Mouse (Mus musculus) liver, embryonic 14.5 days (tissue): ENCODE data around the gene Zfp108.

Source experiments
- CTCF ChIP-seq: IDR thresholded peaks from 2 replicates; pipeline ENCODE4 v1.5.1; 2016; ENCODE audit warnings: antibody characterized with exemption, low read depth, control low read depth
- EP300 ChIP-seq: IDR thresholded peaks from 2 replicates; pipeline ENCODE4 v1.6.1; 2016; ENCODE audit warnings: antibody characterized with exemption, low read depth

- peak; percentile 55 for TF ChIP-seq CTCF
- TF ChIP-seq EP300 = no peak
Observed at GRCm38 (mm10) chr7:24286090-24286489, 31.5 kb downstream of the Zfp108 start.
